Mouse (Mus musculus) urinary bladder, adult 18-20 months (tissue): ENCODE measurements at regions not wholly inside any gene's neighbourhood (a gene's known extent, or its start where the extent isn't known, plus 50 kb on each side); places are given as distances from the start of the nearest gene placed in this dataset.

Source experiments
- DNase-seq, 2 experiments: peaks; one replicate each; pipeline ENCODE4 v3.0.0; 2022; ENCODE audit warnings: low spot score in 2 of 2, mixed read lengths in 2 of 2

GRCm38 (mm10) chr2:169450801-169451200 is 136.7 kb downstream of the Gm11011 start:
- no peak for DNase-seq

GRCm38 (mm10) chr2:169447495-169448280 is 139.9 kb downstream of the Gm11011 start:
- no peak for DNase-seq

GRCm38 (mm10) chr2:169445877-169446276 is 141.7 kb downstream of the Gm11011 start:
- no peak for DNase-seq

GRCm38 (mm10) chr2:169445371-169445770 is 142.2 kb downstream of the Gm11011 start:
- DNase-seq, result no peak

GRCm38 (mm10) chr2:169443271-169443670 is 144.3 kb downstream of the Gm11011 start:
- DNase-seq, result no peak

- no peak for DNase-seq
These were observed 156.0 kb downstream of the Gm11011 start for GRCm38 (mm10) chr2:169431516-169431915.

- DNase-seq, result no peak
These were observed 158.1 kb downstream of the Gm11011 start for GRCm38 (mm10) chr2:169429411-169429810.

- no peak for DNase-seq
These were observed 163.2 kb downstream of the Gm11011 start for GRCm38 (mm10) chr2:169424166-169424920.

GRCm38 (mm10) chr2:169412361-169412760 is 175.2 kb downstream of the Gm11011 start:
- DNase-seq, result no peak

- no peak for DNase-seq
These were observed 177.5 kb downstream of the Gm11011 start for GRCm38 (mm10) chr2:169410080-169410479.

- no peak for DNase-seq
These were observed 182.4 kb downstream of the Gm11011 start for GRCm38 (mm10) chr2:169404908-169405690.

- DNase-seq, result no peak
These were observed 189.8 kb downstream of the Gm11011 start for GRCm38 (mm10) chr2:169397758-169398157.

- peak in 1 of 2 experiments; percentile 29 for DNase-seq
These were observed 190.5 kb downstream of the Gm11011 start for GRCm38 (mm10) chr2:169397013-169397412.

GRCm38 (mm10) chr2:169396294-169396693 is 191.3 kb downstream of the Gm11011 start:
- DNase-seq, result no peak

- DNase-seq, result no peak
These were observed 197.9 kb downstream of the Gm11011 start for GRCm38 (mm10) chr2:169389611-169390010.

GRCm38 (mm10) chr2:169388569-169388968 is 199.0 kb downstream of the Gm11011 start:
- DNase-seq, result no peak

GRCm38 (mm10) chr2:169387765-169388518 is 199.6 kb downstream of the Gm11011 start:
- no peak for DNase-seq

GRCm38 (mm10) chr2:169383701-169384100 is 203.8 kb downstream of the Gm11011 start:
- no peak for DNase-seq

- no peak for DNase-seq
These were observed 214.5 kb downstream of the Gm11011 start for GRCm38 (mm10) chr2:169373069-169373468.

GRCm38 (mm10) chr2:169365046-169365445 is 222.5 kb downstream of the Gm11011 start:
- DNase-seq, result no peak

GRCm38 (mm10) chr2:169360272-169360671 is 227.3 kb downstream of the Gm11011 start:
- peak; percentile 4 to 11 for DNase-seq
